Mouse (Mus musculus): ENCODE data around the gene Pkdcc.

- TF ChIP-seq GATA1 (IDR thresholded peaks at IDR 0.05; ENCODE audit: low read length) (no peak), TAL1 (IDR thresholded peaks at IDR 0.05; ENCODE audit: low read length) (no peak)
Observed at GRCm38 (mm10) chr17:83213228-83213915, 1.7 kb upstream of the Pkdcc start.

All from erythroblast, embryonic 14.5 days (primary cell).